Mouse (Mus musculus) hindbrain, embryonic 11.5 days (tissue): ENCODE data around the gene Cdh13. TPM values are rescaled to one million over a fixed set of nuclear protein-coding genes. Genes with fewer than 3 reads are reported as not detected.

Experiments
- ATAC-seq: fragments of 200-750 bp; cut with Nextera tagmentation; 2 replicates; pipeline ENCODE4 v1.8.0; 2017; ENCODE audit warnings: mild to moderate bottlenecking, moderate TSS enrichment, moderate library complexity; ENCODE audit not compliant: low FRiP score
- DNase-seq: peaks from one replicate; pipeline ENCODE4 v3.0.0-alpha.2; 2015; ENCODE audit warnings: low spot score
- H3K27ac ChIP-seq: fragments of 300-500 bp; sonication (generic); 2 replicates; pipeline ENCODE4 v1.5.1; 2014; ENCODE audit warnings: mild to moderate bottlenecking, low read depth, low read length
- H3K27me3 ChIP-seq: fragments of 300-500 bp; sonication (generic); 2 replicates; pipeline ENCODE4 v1.6.1; 2014; ENCODE audit warnings: mild to moderate bottlenecking, low read length, moderate library complexity, mixed read lengths; ENCODE audit not compliant: control insufficient read depth, insufficient read depth
- H3K36me3 ChIP-seq: fragments of 300-500 bp; sonication (generic); 2 replicates; pipeline ENCODE4 v1.6.1; 2014; ENCODE audit warnings: mild to moderate bottlenecking, low read length, moderate library complexity, mixed read lengths; ENCODE audit not compliant: control insufficient read depth, insufficient read depth
- H3K4me1 ChIP-seq: fragments of 300-500 bp; sonication (generic); replicated peaks from 2 replicates; pipeline ENCODE4 v1.6.1; 2014; ENCODE audit warnings: low read length, mixed read lengths; ENCODE audit not compliant: control insufficient read depth, insufficient read depth
- H3K4me2 ChIP-seq: fragments of 300-500 bp; sonication (generic); replicated peaks from 2 replicates; pipeline ENCODE4 v1.6.1; 2014; ENCODE audit warnings: mild to moderate bottlenecking, low read depth, low read length
- H3K4me3 ChIP-seq: fragments of 300-500 bp; sonication (generic); 2 replicates; pipeline ENCODE4 v1.5.1; 2014; ENCODE audit warnings: low read depth, low read length
- H3K9ac ChIP-seq: fragments of 300-500 bp; sonication (generic); 2 replicates; pipeline ENCODE4 v1.6.1; 2014; ENCODE audit warnings: low read depth, low read length
- H3K9me3 ChIP-seq: fragments of 300-500 bp; sonication (generic); 2 replicates; pipeline ENCODE4 v1.6.1; 2016; ENCODE audit warnings: low read length; ENCODE audit not compliant: control insufficient read depth
- WGBS: fragments of 180-500 bp; shearing (Covaris S2); extraction: QIAGEN DNeasy Blood & Tissue Kit; methylation state at CpG from one replicate; pipeline ENCODE4 v1.1.7; 2014; 5-methylcytosine and 5-hydroxymethylcytosine counted together
- polyA plus RNA-seq: library from polyadenylated mRNA; unstranded; fragments of >200 nt; fragmentation: Nextera tagmentation; extraction: Ambion mirVana; gene quantifications from 2 replicates; pipeline ENCODE4 v1.2.1, GENCODE M21; 2014

Gene Cdh13
- polyA plus RNA-seq, 1 experiment from 2014 or later: 14.6 TPM

DNA sequence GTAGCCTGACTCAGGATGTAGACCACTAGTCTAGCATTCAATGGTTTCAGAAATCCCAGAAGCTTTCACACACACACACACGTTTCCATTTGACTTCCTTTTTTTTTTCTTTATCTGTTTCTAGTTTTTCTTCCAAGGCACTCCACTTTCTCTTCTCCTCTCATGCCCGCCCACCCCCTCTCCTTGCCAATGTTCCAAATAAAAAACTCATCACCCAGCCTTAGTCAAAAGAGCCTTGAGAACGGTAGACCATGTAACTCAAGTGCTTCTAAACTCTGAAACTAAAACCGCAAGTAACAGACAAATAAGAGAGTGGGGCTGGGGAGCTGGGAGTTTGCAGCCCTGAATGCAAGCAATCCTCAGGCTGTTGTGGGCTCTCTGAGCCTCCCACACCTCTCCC lies 69.5 kb downstream of the Cdh13 start:
- 90% methylated on average over 4 of the region's 4 CpGs for whole genome bisulfite sequencing
- Histone ChIP-seq H3K4me3 (no peak overlapping the region), H3K36me3 (no peaks in the 10 kb centered on the region), H3K4me2 (no peak overlapping the region), H3K27me3 (no peaks in the 10 kb centered on the region), H3K27ac (no peak overlapping the region), H3K4me1 (no peaks in the 10 kb centered on the region), H3K9me3 (no peaks in the 10 kb centered on the region), H3K9ac (no peak overlapping the region)
- no peak for DNase-seq
- ATAC-seq: no peak

DNA sequence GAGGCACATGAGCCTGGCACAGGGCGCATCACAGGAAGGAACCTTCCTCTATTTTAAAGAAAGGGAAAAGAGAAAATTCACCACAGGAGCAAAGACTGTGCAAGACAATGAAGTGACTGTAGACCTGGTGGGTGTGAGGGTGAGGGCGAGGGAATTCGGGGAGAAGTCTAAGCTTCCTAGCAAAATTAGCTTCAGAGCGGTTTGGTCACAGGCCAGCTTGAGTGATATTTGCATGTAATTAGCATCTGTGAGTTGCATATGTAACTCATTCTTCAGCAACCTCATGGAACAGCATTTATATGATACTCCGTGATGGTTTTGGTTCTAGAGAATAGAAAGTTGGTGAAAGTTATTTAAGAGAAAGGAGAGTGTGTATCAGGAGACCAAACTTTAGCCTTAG lies 73.5 kb downstream of the Cdh13 start:
- WGBS: 93% methylated on average over 5 of the region's 5 CpGs
- Histone ChIP-seq H3K4me3 (no peak overlapping the region), H3K27ac (no peak overlapping the region), H3K4me2 (no peak overlapping the region), H3K36me3 (no peaks in the 10 kb centered on the region), H3K4me1 (no peaks in the 10 kb centered on the region), H3K9ac (no peak overlapping the region), H3K9me3 (no peaks in the 10 kb centered on the region), H3K27me3 (no peaks in the 10 kb centered on the region)
- DNase-seq (no peak), ATAC-seq (no peak)

DNA sequence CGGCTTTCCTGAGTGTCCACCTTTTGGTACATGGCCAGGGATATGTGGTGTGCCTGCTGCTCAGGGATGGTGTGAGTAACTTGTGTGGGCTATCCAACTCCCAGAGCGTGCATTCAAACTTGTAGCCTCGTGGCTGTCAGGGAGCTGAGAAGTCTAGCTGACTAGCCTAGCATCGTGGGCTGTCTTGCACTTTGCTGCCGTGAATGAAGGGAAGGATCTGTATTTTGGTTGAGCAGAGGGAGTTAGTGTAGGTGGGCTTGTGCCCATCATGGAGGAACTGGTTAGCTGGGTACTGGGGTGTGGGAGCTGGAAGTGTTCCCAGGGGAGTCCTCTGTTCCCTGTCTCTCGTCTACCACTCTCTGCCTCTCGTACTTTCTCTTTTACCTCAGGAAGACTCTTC lies 74.1 kb downstream of the Cdh13 start:
- ATAC-seq: no peak
- no peak for DNase-seq
- WGBS: 93% methylated on average over 7 of the region's 7 CpGs
- Histone ChIP-seq H3K9me3 (no peaks in the 10 kb centered on the region), H3K4me1 (no peaks in the 10 kb centered on the region), H3K9ac (no peak overlapping the region), H3K27ac (no peak overlapping the region), H3K4me2 (no peak overlapping the region), H3K36me3 (no peaks in the 10 kb centered on the region), H3K4me3 (no peak overlapping the region), H3K27me3 (no peaks in the 10 kb centered on the region)

DNA sequence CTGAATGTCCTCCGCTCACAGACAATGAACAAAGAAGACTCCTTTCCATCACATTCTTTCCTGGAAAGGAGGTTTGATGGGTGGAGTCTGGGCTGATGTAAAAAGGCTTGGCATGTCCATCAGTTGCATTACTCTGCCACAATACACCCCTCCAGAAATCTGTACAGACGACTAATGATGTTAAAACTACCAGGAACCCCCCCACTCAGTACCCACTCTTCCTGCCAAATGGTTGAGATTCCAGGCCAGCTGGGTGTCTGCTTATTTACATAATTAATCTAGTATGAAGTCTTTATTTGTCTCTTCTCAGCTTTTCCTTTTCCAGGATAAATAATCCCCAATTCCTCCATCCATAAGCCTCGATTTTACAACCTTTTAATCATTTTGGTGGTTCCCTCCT lies 80.2 kb downstream of the Cdh13 start:
- Histone ChIP-seq H3K4me2 (no peak overlapping the region), H3K27me3 (no peaks in the 10 kb centered on the region), H3K27ac (no peak overlapping the region), H3K9me3 (no peaks in the 10 kb centered on the region), H3K36me3 (no peaks in the 10 kb centered on the region), H3K4me1 (no peaks in the 10 kb centered on the region), H3K9ac (no peak overlapping the region), H3K4me3 (no peak overlapping the region)
- DNase-seq (no peak), ATAC-seq (no peak)
- WGBS: 84% methylated on average over 3 of the region's 3 CpGs

DNA sequence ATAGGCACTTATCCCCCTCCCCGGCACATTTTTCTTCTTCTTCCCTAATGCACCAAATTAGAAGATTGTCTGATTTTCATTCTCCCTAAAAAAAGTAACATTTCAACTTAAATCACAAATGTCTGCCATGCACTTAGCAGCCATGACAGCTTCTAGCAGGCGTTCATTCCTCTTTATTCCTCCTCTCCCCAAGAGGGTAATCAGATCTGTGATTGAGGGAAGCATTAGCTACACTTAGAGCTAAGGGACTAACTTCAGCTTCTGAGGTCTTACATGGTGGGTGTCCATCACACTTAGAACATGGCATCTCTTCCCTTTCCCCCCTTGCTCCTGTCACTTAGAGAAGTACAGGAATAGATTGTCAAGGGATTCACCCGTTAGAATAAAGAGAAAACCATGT lies 89.6 kb downstream of the Cdh13 start:
- no peak overlapping the region for H3K9ac ChIP-seq
- ATAC-seq: no peak
- no peak for DNase-seq
- no peaks in the 10 kb centered on the region for H3K27me3 ChIP-seq
- no peak overlapping the region for H3K4me2 ChIP-seq
- no peaks in the 10 kb centered on the region for H3K4me1 ChIP-seq
- 85% methylated on average over 3 of the region's 3 CpGs for WGBS
- H3K27ac ChIP-seq: no peak overlapping the region
- no peaks in the 10 kb centered on the region for H3K36me3 ChIP-seq
- no peaks in the 10 kb centered on the region for H3K9me3 ChIP-seq
- H3K4me3 ChIP-seq: no peak overlapping the region

DNA sequence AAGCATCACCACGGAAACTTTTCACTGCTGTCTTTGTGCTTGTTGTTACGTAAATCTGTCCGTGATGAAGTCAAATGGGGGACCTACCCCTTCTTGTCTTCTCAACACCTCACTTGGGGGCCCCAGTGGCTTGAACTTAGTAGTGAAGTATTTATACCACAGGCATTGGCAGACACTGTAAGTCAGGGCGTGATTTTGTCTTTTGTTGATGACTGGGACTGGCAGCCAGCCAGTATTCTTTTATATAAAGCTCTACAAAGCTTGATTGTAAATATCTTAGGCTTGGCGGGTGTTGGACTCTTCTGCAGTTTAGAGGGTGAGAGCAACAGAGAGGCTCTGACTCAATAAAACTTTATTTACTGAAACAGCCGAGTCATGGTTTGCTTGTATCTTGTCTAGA lies 91.2 kb downstream of the Cdh13 start:
- H3K4me2 ChIP-seq: no peak overlapping the region
- H3K27ac ChIP-seq: no peak overlapping the region
- DNase-seq: no peak
- no peak overlapping the region for H3K4me3 ChIP-seq
- ATAC-seq: no peak
- H3K36me3 ChIP-seq: no peaks in the 10 kb centered on the region
- no peaks in the 10 kb centered on the region for H3K27me3 ChIP-seq
- WGBS: 71% methylated on average over 6 of the region's 6 CpGs
- H3K4me1 ChIP-seq: no peaks in the 10 kb centered on the region
- no peaks in the 10 kb centered on the region for H3K9me3 ChIP-seq
- no peak overlapping the region for H3K9ac ChIP-seq

DNA sequence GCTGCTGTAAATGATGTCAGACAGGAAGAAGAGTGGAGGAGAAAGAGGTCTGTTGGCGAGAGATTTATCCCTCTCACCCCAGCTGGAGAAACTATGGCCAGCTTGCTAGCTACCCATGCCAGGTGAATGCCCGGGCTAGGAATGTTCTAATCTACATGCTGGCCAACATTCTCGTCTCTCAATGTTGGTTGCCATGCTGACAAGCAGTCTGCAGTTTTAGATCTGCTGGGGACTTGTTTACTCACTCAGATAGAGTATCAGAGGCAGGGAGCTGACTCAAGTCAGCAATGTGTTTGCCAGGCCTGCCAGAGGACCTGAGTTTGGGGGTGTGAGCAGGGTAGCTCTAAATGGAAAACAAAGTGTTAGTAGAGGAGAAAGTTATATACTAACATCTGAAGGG lies 93.3 kb downstream of the Cdh13 start:
- H3K27ac ChIP-seq: no peak overlapping the region
- no peaks in the 10 kb centered on the region for H3K9me3 ChIP-seq
- H3K4me1 ChIP-seq: 0 out of 2 replicates have a peak, but pooled peaks cover 2% of the 10 kb centered on the region
- H3K27me3 ChIP-seq: no peaks in the 10 kb centered on the region
- H3K4me3 ChIP-seq: no peak overlapping the region
- H3K9ac ChIP-seq: no peak overlapping the region
- no peak overlapping the region for H3K4me2 ChIP-seq
- DNase-seq: no peak
- H3K36me3 ChIP-seq: no peaks in the 10 kb centered on the region
- WGBS: 79% methylated on average over 3 of the region's 3 CpGs
- ATAC-seq: no peak

DNA sequence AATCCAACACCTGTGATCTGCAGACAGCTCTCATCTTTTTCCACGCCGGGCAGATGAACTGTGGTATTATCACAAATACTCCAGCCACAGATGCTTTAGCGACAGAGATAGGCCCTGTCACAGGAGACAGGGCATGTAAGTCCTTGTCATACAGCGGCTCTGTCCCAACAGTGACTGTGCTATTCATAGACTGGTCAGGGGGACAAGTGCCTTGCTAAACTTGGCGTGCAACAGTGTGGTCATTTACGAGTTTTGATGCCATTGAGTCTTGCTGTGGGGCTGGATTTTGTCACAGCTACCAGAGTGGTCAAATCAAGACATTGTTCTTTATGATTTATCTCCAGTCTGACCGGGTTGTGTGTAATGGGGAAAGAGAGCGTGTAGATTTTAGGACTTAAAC lies 95.5 kb downstream of the Cdh13 start:
- H3K27ac ChIP-seq: no peak overlapping the region

DNA sequence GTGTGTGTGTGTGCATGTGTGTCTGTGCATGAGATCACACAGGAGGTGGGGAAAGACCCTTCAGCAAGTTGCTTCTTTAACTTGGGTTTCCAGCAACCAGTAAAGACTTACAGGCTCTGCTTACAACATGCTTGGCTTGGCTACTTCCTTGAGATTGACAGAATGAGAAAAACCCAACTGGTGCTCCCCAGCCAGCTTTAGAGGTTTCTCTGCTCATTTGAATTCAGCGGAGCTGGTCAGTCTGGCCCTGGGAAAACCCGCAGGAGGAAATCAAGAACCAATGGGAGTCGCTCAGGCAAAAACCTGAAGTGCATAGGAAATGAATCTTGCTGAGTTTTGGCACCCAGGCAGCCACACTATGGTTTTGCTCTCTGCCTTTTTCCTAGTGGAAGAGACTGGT lies 96.1 kb downstream of the Cdh13 start:
- Histone ChIP-seq H3K27me3 (no peaks in the 10 kb centered on the region), H3K9ac (no peak overlapping the region), H3K4me1 (0 out of 2 replicates have a peak, but pooled peaks cover 2% of the 10 kb centered on the region), H3K27ac (no peak overlapping the region), H3K4me2 (no peak overlapping the region), H3K36me3 (no peaks in the 10 kb centered on the region), H3K4me3 (no peak overlapping the region), H3K9me3 (no peaks in the 10 kb centered on the region)
- ATAC-seq: peak; percentile 33; the same call in 1 of the 2 replicates
- 33% methylated on average over 3 of the region's 3 CpGs for WGBS
- peak; percentile 24 for DNase-seq

More for the DNA sequence above, 95.5 kb downstream of the Cdh13 start:
- H3K36me3 ChIP-seq: no peaks in the 10 kb centered on the region
- H3K9me3 ChIP-seq: no peaks in the 10 kb centered on the region
- DNase-seq (no peak), ATAC-seq (no peak)
- H3K27me3 ChIP-seq: no peaks in the 10 kb centered on the region
- 87% methylated on average over 8 of the region's 8 CpGs for WGBS
- no peak overlapping the region for H3K4me3 ChIP-seq
- H3K4me1 ChIP-seq: 0 out of 2 replicates have a peak, but pooled peaks cover 2% of the 10 kb centered on the region
- no peak overlapping the region for H3K9ac ChIP-seq
- H3K4me2 ChIP-seq: no peak overlapping the region
